Mouse (Mus musculus): Measurements from ENCODE around the gene Thsd4. TPM values are rescaled to one million over a fixed set of nuclear protein-coding genes. Genes with fewer than 3 reads are reported as not detected.
A peak's percentile ranks its signal among the peaks of the same experiment; 100 is the strongest.

The Thsd4 gene
- polyA plus RNA-seq, 1 experiment from 2014 or later, result 4.3 TPM

- H3K9ac ChIP-seq (ENCODE audit: low read depth, low read length), result no peak overlapping the region
- H3K27ac ChIP-seq (ENCODE audit: low read length), result no peak overlapping the region
- WGBS, result 85% methylated on average over 5 of the region's 5 CpGs
- H3K27me3 ChIP-seq (ENCODE audit: control insufficient read depth, insufficient read depth, low read depth, low read length), result peaks cover 8% of the 10 kb centered on the region
- no peak overlapping the region for H3K4me3 ChIP-seq (ENCODE audit: low read depth, low read length)
- ATAC-seq, result no peak
- no peak overlapping the region for H3K4me2 ChIP-seq (ENCODE audit: low read length)
- no peaks in the 10 kb centered on the region for H3K9me3 ChIP-seq (replicated peaks; ENCODE audit: control insufficient read depth, low read length, poor library complexity, severe bottlenecking)
- no peaks in the 10 kb centered on the region for H3K36me3 ChIP-seq (ENCODE audit: control insufficient read depth, insufficient read depth, low read length)
- H3K4me1 ChIP-seq (ENCODE audit: control insufficient read depth, insufficient read depth, low read length), result peaks cover 4% of the 10 kb centered on the region; the same call in 1 of the 2 replicates
These were observed 4.3 kb upstream of the Thsd4 start for GRCm38 (mm10) chr9:60526195-60526594.

- Histone ChIP-seq H3K4me2 (ENCODE audit: low read length) (peak overlapping the region; percentile 80), H3K27ac (ENCODE audit: low read length) (no peak overlapping the region), H3K4me1 (ENCODE audit: control insufficient read depth, insufficient read depth, low read length) (peaks cover 25% of the 10 kb centered on the region), H3K9me3 (replicated peaks; ENCODE audit: control insufficient read depth, low read length, poor library complexity, severe bottlenecking) (no peaks in the 10 kb centered on the region), H3K36me3 (ENCODE audit: control insufficient read depth, insufficient read depth, low read length) (no peaks in the 10 kb centered on the region), H3K4me3 (ENCODE audit: low read depth, low read length) (peak overlapping the region; percentile 52), H3K9ac (ENCODE audit: low read depth, low read length) (no peak overlapping the region), H3K27me3 (ENCODE audit: control insufficient read depth, insufficient read depth, low read depth, low read length) (peaks cover 10% of the 10 kb centered on the region)
- ATAC-seq, result no peak
- 37% methylated on average over 5 of the region's 5 CpGs for WGBS
These were observed 703 bp downstream of the Thsd4 start for GRCm38 (mm10) chr9:60521143-60521542.

GRCm38 (mm10) chr9:60519601-60520000, 2.2 kb downstream of the Thsd4 start:
- no peak for ATAC-seq

GRCm38 (mm10) chr9:60518216-60518615, 3.6 kb downstream of the Thsd4 start:
- Histone ChIP-seq H3K36me3 (ENCODE audit: control insufficient read depth, insufficient read depth, low read length) (no peaks in the 10 kb centered on the region), H3K27ac (ENCODE audit: low read length) (no peak overlapping the region), H3K9me3 (replicated peaks; ENCODE audit: control insufficient read depth, low read length, poor library complexity, severe bottlenecking) (no peaks in the 10 kb centered on the region), H3K9ac (ENCODE audit: low read depth, low read length) (no peak overlapping the region), H3K4me1 (ENCODE audit: control insufficient read depth, insufficient read depth, low read length) (peaks cover 25% of the 10 kb centered on the region), H3K4me2 (ENCODE audit: low read length) (no peak overlapping the region), H3K27me3 (ENCODE audit: control insufficient read depth, insufficient read depth, low read depth, low read length) (peaks cover 10% of the 10 kb centered on the region), H3K4me3 (ENCODE audit: low read depth, low read length) (no peak overlapping the region)
- 0 out of 2 replicates have a peak, but pooled peaks have one; percentile 15 for ATAC-seq
- WGBS, result 16% methylated on average over 3 of the region's 3 CpGs

More at GRCm38 (mm10) chr9:60519601-60520000, 2.2 kb downstream of the Thsd4 start:
- Histone ChIP-seq H3K4me2 (ENCODE audit: low read length) (peak overlapping the region; percentile 25), H3K4me1 (ENCODE audit: control insufficient read depth, insufficient read depth, low read length) (peaks cover 25% of the 10 kb centered on the region), H3K4me3 (ENCODE audit: low read depth, low read length) (no peak overlapping the region), H3K27me3 (ENCODE audit: control insufficient read depth, insufficient read depth, low read depth, low read length) (peaks cover 10% of the 10 kb centered on the region), H3K36me3 (ENCODE audit: control insufficient read depth, insufficient read depth, low read length) (no peaks in the 10 kb centered on the region), H3K9me3 (replicated peaks; ENCODE audit: control insufficient read depth, low read length, poor library complexity, severe bottlenecking) (no peaks in the 10 kb centered on the region), H3K9ac (ENCODE audit: low read depth, low read length) (no peak overlapping the region), H3K27ac (ENCODE audit: low read length) (no peak overlapping the region)
- 6% methylated on average over 3 of the region's 3 CpGs for WGBS

- peaks cover 25% of the 10 kb centered on the region for H3K4me1 ChIP-seq (ENCODE audit: control insufficient read depth, insufficient read depth, low read length)
These were observed 4.7 kb downstream of the Thsd4 start for GRCm38 (mm10) chr9:60517148-60517547.

GRCm38 (mm10) chr9:60516379-60516778, 5.5 kb downstream of the Thsd4 start:
- no peaks in the 10 kb centered on the region for H3K9me3 ChIP-seq (replicated peaks; ENCODE audit: control insufficient read depth, low read length, poor library complexity, severe bottlenecking)
- H3K4me3 ChIP-seq (ENCODE audit: low read depth, low read length), result no peak overlapping the region
- H3K9ac ChIP-seq (ENCODE audit: low read depth, low read length), result no peak overlapping the region
- H3K4me1 ChIP-seq (ENCODE audit: control insufficient read depth, insufficient read depth, low read length), result peaks cover 22% of the 10 kb centered on the region
- 89% methylated on average over 4 of the region's 4 CpGs for WGBS
- H3K4me2 ChIP-seq (ENCODE audit: low read length), result no peak overlapping the region
- no peak for ATAC-seq
- no peaks in the 10 kb centered on the region for H3K36me3 ChIP-seq (ENCODE audit: control insufficient read depth, insufficient read depth, low read length)
- no peak overlapping the region for H3K27ac ChIP-seq (ENCODE audit: low read length)
- peaks cover 3% of the 10 kb centered on the region for H3K27me3 ChIP-seq (ENCODE audit: control insufficient read depth, insufficient read depth, low read depth, low read length)

More at GRCm38 (mm10) chr9:60517148-60517547, 4.7 kb downstream of the Thsd4 start:
- 17% methylated on average over 4 of the region's 4 CpGs for WGBS
- ATAC-seq, result no peak
- Histone ChIP-seq H3K36me3 (ENCODE audit: control insufficient read depth, insufficient read depth, low read length) (no peaks in the 10 kb centered on the region), H3K9ac (ENCODE audit: low read depth, low read length) (no peak overlapping the region), H3K4me2 (ENCODE audit: low read length) (no peak overlapping the region), H3K9me3 (replicated peaks; ENCODE audit: control insufficient read depth, low read length, poor library complexity, severe bottlenecking) (no peaks in the 10 kb centered on the region), H3K27me3 (ENCODE audit: control insufficient read depth, insufficient read depth, low read depth, low read length) (peaks cover 8% of the 10 kb centered on the region), H3K4me3 (ENCODE audit: low read depth, low read length) (no peak overlapping the region), H3K27ac (ENCODE audit: low read length) (no peak overlapping the region)

GRCm38 (mm10) chr9:60513329-60513788, 8.5 kb downstream of the Thsd4 start:
- Histone ChIP-seq H3K4me1 (ENCODE audit: control insufficient read depth, insufficient read depth, low read length) (peaks cover 10% of the 10 kb centered on the region), H3K36me3 (ENCODE audit: control insufficient read depth, insufficient read depth, low read length) (no peaks in the 10 kb centered on the region), H3K9ac (ENCODE audit: low read depth, low read length) (no peak overlapping the region), H3K4me3 (ENCODE audit: low read depth, low read length) (no peak overlapping the region), H3K4me2 (ENCODE audit: low read length) (no peak overlapping the region), H3K27ac (ENCODE audit: low read length) (no peak overlapping the region), H3K27me3 (ENCODE audit: control insufficient read depth, insufficient read depth, low read depth, low read length) (no peaks in the 10 kb centered on the region), H3K9me3 (replicated peaks; ENCODE audit: control insufficient read depth, low read length, poor library complexity, severe bottlenecking) (no peaks in the 10 kb centered on the region)
- no peak for ATAC-seq
- WGBS, result 33% methylated on average over 11 of the region's 11 CpGs

- Histone ChIP-seq H3K4me1 (ENCODE audit: control insufficient read depth, insufficient read depth, low read length) (no peaks in the 10 kb centered on the region), H3K27me3 (ENCODE audit: control insufficient read depth, insufficient read depth, low read depth, low read length) (no peaks in the 10 kb centered on the region), H3K4me2 (ENCODE audit: low read length) (no peak overlapping the region), H3K9ac (ENCODE audit: low read depth, low read length) (no peak overlapping the region), H3K27ac (ENCODE audit: low read length) (no peak overlapping the region), H3K9me3 (replicated peaks; ENCODE audit: control insufficient read depth, low read length, poor library complexity, severe bottlenecking) (no peaks in the 10 kb centered on the region), H3K36me3 (ENCODE audit: control insufficient read depth, insufficient read depth, low read length) (no peaks in the 10 kb centered on the region), H3K4me3 (ENCODE audit: low read depth, low read length) (no peak overlapping the region)
- no peak for ATAC-seq
- 37% methylated on average over 6 of the region's 6 CpGs for WGBS
These were observed 11.0 kb downstream of the Thsd4 start for GRCm38 (mm10) chr9:60510876-60511275.

GRCm38 (mm10) chr9:60506136-60506535, 15.7 kb downstream of the Thsd4 start:
- no peaks in the 10 kb centered on the region for H3K9me3 ChIP-seq (replicated peaks; ENCODE audit: control insufficient read depth, low read length, poor library complexity, severe bottlenecking)
- H3K36me3 ChIP-seq (ENCODE audit: control insufficient read depth, insufficient read depth, low read length), result no peaks in the 10 kb centered on the region
- no peak overlapping the region for H3K4me3 ChIP-seq (ENCODE audit: low read depth, low read length)
- H3K4me2 ChIP-seq (ENCODE audit: low read length), result no peak overlapping the region
- H3K27me3 ChIP-seq (ENCODE audit: control insufficient read depth, insufficient read depth, low read depth, low read length), result no peaks in the 10 kb centered on the region
- 78% methylated on average over 5 of the region's 5 CpGs for WGBS
- H3K27ac ChIP-seq (ENCODE audit: low read length), result no peak overlapping the region
- no peak for ATAC-seq
- no peak overlapping the region for H3K9ac ChIP-seq (ENCODE audit: low read depth, low read length)
- peaks cover 7% of the 10 kb centered on the region for H3K4me1 ChIP-seq (ENCODE audit: control insufficient read depth, insufficient read depth, low read length)
